Mouse (Mus musculus) testis, postnatal 14 days (tissue): ENCODE measurements around the gene Scml2.
"Not testable (repeated sequence)": the region's sequence is repeated elsewhere in the genome, so short reads cannot be mapped to it uniquely, and the experiment has no call there.

ENCODE experiments used
- DNase-seq: peaks from one replicate; pipeline ENCODE4 v3.0.0; 2021; ENCODE audit warnings: low spot score

Gene Scml2

DNA sequence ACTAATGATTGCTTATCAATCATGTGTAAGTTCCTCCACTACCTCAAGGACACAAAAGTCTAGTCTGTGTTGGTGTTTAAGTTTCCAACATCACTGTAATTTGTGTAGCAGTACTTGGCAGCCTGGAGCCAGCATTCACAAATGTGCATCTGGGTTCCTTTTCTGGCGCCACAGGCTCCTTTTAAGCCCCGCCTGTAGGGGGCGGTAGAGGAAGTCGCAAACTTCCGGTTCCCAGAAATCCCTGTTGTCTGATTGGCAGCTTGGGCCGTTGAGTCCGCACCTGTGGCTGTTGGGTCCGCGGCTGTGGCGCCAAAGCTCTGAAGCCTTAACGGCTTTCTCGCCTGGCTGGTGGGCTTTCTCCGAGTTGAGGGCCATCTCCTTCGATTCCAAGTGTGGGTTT is at the start of gene Scml2:
Gene Scml2 (plus strand): TSS at position 301 of the 400 bp plus-strand sequence.
- not testable (repeated sequence) for DNase-seq

DNA sequence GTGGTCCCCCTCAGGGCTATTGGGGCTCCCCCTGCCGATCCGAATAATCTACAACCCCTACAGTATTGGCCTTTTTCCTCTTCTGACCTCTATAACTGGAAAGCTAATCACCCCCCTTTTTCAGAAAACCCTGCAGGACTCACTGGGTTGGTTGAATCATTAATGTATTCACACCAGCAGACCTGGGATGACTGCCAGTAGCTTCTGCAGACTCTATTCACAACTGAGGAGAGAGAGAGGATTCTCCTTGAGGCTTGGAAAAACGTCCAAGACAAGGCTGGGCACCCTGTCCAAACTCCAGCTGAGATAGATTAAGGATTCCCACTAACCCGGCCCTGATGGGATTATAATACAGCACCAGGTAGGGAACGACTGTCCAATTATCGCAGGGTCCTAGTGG is 41.4 kb upstream of the Scml2 start:
- not testable (repeated sequence) for DNase-seq

DNA sequence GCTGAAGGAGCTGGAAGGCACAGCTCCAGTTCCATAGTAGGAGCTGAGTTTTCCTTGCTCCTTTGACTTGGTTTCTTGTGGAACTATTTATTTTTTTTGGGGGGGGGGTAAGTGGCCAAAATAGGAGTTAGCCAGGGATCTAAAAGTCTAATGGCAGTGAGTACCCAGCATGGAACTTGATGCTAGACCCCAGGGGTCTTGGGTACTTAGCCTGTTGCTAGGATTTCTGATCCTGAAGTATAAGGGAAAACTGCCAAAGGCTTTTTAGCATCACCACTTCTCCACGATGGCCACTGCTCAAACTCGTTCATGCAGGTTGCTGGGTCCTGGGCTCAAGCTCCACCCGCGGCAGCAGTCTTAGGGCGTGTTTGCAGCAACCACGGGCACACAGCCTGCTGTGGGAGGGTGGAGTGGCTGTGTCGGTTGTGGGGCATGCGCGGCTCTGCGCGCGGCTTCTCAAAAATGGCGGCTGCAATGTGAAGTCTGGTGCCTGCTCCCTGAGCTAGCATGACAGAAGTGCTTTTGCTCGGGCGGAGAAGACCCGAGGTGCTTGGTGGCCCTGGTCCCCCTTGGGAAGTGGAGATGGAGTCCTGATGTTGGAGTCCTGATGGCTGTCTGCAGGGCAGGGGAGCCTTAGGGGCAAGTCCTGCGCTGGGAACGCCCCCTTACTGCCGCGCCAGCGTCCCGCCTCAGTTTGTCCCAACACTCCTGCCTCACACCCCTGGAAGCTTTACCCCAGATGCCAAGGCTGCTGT is 45.5 kb downstream of the Scml2 start:
- DNase-seq: peak; percentile 49

DNA sequence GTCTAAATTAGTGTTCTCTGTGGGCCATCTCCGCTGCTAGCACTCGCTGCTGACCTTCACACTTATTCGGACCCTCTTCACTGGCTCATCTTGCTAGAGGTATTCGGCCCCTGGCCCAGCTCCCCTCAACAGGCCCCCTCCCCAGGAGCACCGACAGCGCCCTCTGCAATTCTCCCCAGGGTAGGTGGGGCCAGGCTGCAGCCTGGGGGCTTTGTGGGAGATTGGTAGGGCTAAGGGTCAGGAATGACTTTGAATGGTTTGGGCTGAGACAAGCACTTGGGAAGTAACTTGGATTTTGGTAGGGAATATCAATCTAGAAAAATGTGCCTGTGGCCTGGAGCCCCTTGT is 46.0 kb downstream of the Scml2 start:
- DNase-seq: no peak

DNA sequence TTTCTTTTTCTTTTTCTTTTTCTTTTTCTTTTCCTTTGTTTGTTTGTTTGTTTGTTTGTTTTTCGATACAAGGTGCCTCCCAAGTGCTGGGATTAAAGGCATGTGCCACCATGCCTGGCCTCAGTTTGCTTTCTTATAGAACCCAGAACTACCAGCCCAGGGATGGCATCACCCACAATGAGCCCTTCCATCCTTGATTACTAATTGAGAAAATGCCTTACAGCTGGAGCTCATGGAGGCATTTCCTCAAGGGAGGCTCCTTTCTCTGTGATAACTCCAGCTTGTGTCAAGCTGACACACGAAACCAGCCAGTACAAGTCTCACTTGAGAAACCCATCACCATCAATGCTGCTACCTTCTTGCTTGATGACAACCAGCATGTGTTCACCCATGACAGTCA is 170.2 kb downstream of the Scml2 start, which contains the start of gene Gm15262:
Gene Gm15262 (plus strand): TSS at position 301 of the 400 bp plus-strand sequence.
- not testable (repeated sequence) for DNase-seq
